Mouse (Mus musculus): ENCODE results near the gene Dynlt1c. TPM values are rescaled to one million over a fixed set of nuclear protein-coding genes. Genes with fewer than 3 reads are reported as not detected.

The Dynlt1c gene
- polyA plus RNA-seq (2015; fragmentation: Illumina TruSeq; extraction: RNeasy Lipid Tissue Mini Kit (QIAGEN cat#74804); ENCODE audit: low read depth, low replicate concordance), result 7.7 TPM

GRCm38 (mm10) chr17:6601204-6601911 is at the start of gene Dynlt1c:
Gene Dynlt1c, plus strand, starts transcription at chr17:6601671.

GRCm38 (mm10) chr17:6655567-6656281 is 54.3 kb downstream of the Dynlt1c start, which contains the start of gene Dynlt1f:
Gene Dynlt1f, minus strand, starts transcription at chr17:6655900.

GRCm38 (mm10) chr17:6658801-6659200 is 57.3 kb downstream of the Dynlt1c start, which contains the start of gene Sytl3:
Gene Sytl3, plus strand, starts transcription at chr17:6659093.

Other genes with a start within 250 kb of the Dynlt1c start
- 44.5 TPM for gene Dynlt1b, start 171.6 kb upstream of the Dynlt1c start, polyA plus RNA-seq (2015; fragmentation: Illumina TruSeq; extraction: RNeasy Lipid Tissue Mini Kit (QIAGEN cat#74804); ENCODE audit: low read depth, low replicate concordance)
- gene Dynlt1f, start 54.2 kb downstream of the Dynlt1c start, polyA plus RNA-seq (2015; fragmentation: Illumina TruSeq; extraction: RNeasy Lipid Tissue Mini Kit (QIAGEN cat#74804); ENCODE audit: low read depth, low replicate concordance), result 18.9 TPM
- not detected for gene Sytl3, start 57.4 kb downstream of the Dynlt1c start, polyA plus RNA-seq (2015; fragmentation: Illumina TruSeq; extraction: RNeasy Lipid Tissue Mini Kit (QIAGEN cat#74804); ENCODE audit: low read depth, low replicate concordance)
- 50.3 TPM for gene Ezr, start 181.1 kb downstream of the Dynlt1c start, polyA plus RNA-seq (2015; fragmentation: Illumina TruSeq; extraction: RNeasy Lipid Tissue Mini Kit (QIAGEN cat#74804); ENCODE audit: low read depth, low replicate concordance)

Data from brain, adult 10 weeks (tissue).